In the genomic region with DNA sequence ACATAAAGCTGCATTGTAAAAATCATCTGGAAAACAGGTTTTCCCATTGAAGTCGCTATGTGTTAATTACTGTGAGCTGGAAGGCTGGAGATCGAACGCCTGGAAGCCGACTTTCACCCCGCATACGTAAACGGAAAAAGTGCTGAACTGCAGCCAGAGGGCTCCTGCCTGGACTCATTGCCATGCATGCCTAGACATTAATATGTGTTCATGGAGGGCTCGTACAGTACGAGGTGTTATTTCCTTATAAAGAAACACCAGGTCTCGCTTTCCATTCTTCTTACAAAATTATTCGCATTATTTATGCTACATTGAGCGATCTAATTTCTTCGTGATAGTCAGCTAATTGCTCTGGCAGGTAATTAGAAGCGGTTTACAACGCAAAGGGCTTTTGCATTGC, we compare ENCODE assay signal across 19 mouse cellular contexts. TPM values are rescaled to one million over a fixed set of nuclear protein-coding genes. Genes with fewer than 3 reads are reported as not detected.
DNase-seq lines count a peak whose midpoint lies in the region; ATAC-seq lines count a peak whose summit lies in the region.
"Had no signal": no experiment of that assay in that cellular context is flagged by ENCODE, and none has a peak within 500 bp of the region (broad histone marks: within the 10 kb centered on the region; RNA-seq: fewer than 3 reads in every experiment).

No protein-coding gene starts in this region.

- ATAC-seq in hindbrain, embryonic 12.5 days (ENCODE audit: low FRiP score), result no peak
- ATAC-seq in hindbrain, embryonic 13.5 days (ENCODE audit: low FRiP score), result no peak
- ATAC-seq in embryonic facial prominence, embryonic 14.5 days (ENCODE audit: low read depth), result 0 out of 2 replicates have a peak, but pooled peaks have one; percentile 39
- 0 out of 2 replicates have a peak, but pooled peaks have one; percentile 32 for ATAC-seq in neural tube, embryonic 13.5 days (ENCODE audit: low read depth)
- ATAC-seq in erythroblast, adult 5-6 weeks (replicated peaks; ENCODE audit: low FRiP score, poor library complexity, severe bottlenecking), result no peak

- peaks cover 71% of the 10 kb centered on the region for H3K27me3 ChIP-seq in hindbrain, embryonic 12.5 days
- peaks cover 92% of the 10 kb centered on the region for H3K27me3 ChIP-seq in hindbrain, embryonic 13.5 days
- peaks cover 96% of the 10 kb centered on the region for H3K27me3 ChIP-seq in embryonic facial prominence, embryonic 14.5 days (replicated peaks; ENCODE audit: control insufficient read depth, insufficient read depth, low read length)
- H3K27me3 ChIP-seq in neural tube, embryonic 13.5 days, result peaks cover 97% of the 10 kb centered on the region

- H3K9ac ChIP-seq in hindbrain, embryonic 12.5 days, result no peak overlapping the region
- no peak overlapping the region for H3K9ac ChIP-seq in hindbrain, embryonic 13.5 days
- H3K9ac ChIP-seq in embryonic facial prominence, embryonic 14.5 days (ENCODE audit: low read depth, low read length), result no peak overlapping the region
- H3K9ac ChIP-seq in neural tube, embryonic 13.5 days, result no peak overlapping the region
- H3K9ac ChIP-seq: embryonic facial prominence, embryonic 12.5 days; liver, embryonic 14.5 days; stomach, embryonic 15.5 days had no signal

- under 1% methylated on average over 15 of the region's 15 CpGs for WGBS in hindbrain, embryonic 12.5 days
- WGBS in hindbrain, embryonic 13.5 days, result under 1% methylated on average over 15 of the region's 15 CpGs
- WGBS in embryonic facial prominence, embryonic 14.5 days, result 1% methylated on average over 15 of the region's 15 CpGs
- WGBS in neural tube, embryonic 13.5 days, result 1% methylated on average over 15 of the region's 15 CpGs

- no peaks in the 10 kb centered on the region for H3K36me3 ChIP-seq in hindbrain, embryonic 12.5 days
- no peaks in the 10 kb centered on the region for H3K36me3 ChIP-seq in hindbrain, embryonic 13.5 days
- no peaks in the 10 kb centered on the region for H3K36me3 ChIP-seq in embryonic facial prominence, embryonic 14.5 days (ENCODE audit: control insufficient read depth, insufficient read depth, low read length)
- H3K36me3 ChIP-seq in neural tube, embryonic 13.5 days, result no peaks in the 10 kb centered on the region
- H3K36me3 ChIP-seq: embryonic facial prominence, embryonic 12.5 days; stomach, embryonic 15.5 days had no signal

- no peak overlapping the region for H3K27ac ChIP-seq in hindbrain, embryonic 12.5 days
- H3K27ac ChIP-seq in hindbrain, embryonic 13.5 days, result no peak overlapping the region
- no peak overlapping the region for H3K27ac ChIP-seq in embryonic facial prominence, embryonic 14.5 days (replicated peaks; ENCODE audit: low read depth, low read length)
- no peak overlapping the region for H3K27ac ChIP-seq in neural tube, embryonic 13.5 days (replicated peaks)
- H3K27ac ChIP-seq: embryonic facial prominence, embryonic 12.5 days; liver, embryonic 14.5 days; stomach, embryonic 15.5 days had no signal

- H3K9me3 ChIP-seq in hindbrain, embryonic 12.5 days (replicated peaks), result no peaks in the 10 kb centered on the region
- no peaks in the 10 kb centered on the region for H3K9me3 ChIP-seq in hindbrain, embryonic 13.5 days
- no peaks in the 10 kb centered on the region for H3K9me3 ChIP-seq in embryonic facial prominence, embryonic 14.5 days (ENCODE audit: control insufficient read depth, low read length)
- no peaks in the 10 kb centered on the region for H3K9me3 ChIP-seq in neural tube, embryonic 13.5 days
- H3K9me3 ChIP-seq: embryonic facial prominence, embryonic 12.5 days; stomach, embryonic 15.5 days had no signal

- peak overlapping the region; percentile 15 for H3K4me2 ChIP-seq in hindbrain, embryonic 12.5 days (replicated peaks)
- H3K4me2 ChIP-seq in hindbrain, embryonic 13.5 days, result no peak overlapping the region; the same call in 1 of the 2 replicates
- H3K4me2 ChIP-seq in embryonic facial prominence, embryonic 14.5 days (ENCODE audit: low read depth, low read length), result no peak overlapping the region
- peak overlapping the region; percentile 11; the same call in 1 of the 2 replicates for H3K4me2 ChIP-seq in neural tube, embryonic 13.5 days
- H3K4me2 ChIP-seq: embryonic facial prominence, embryonic 12.5 days; stomach, embryonic 15.5 days had no signal

- peak; percentile 69 for DNase-seq in embryonic facial prominence, embryonic 14.5 days (ENCODE audit: low spot score)
- peak; percentile 49 for DNase-seq in forelimb bud, embryonic 11.5 days (ENCODE audit: low read depth, low spot score)
- DNase-seq in layer of hippocampus, adult 9-10 months (ENCODE audit: low spot score), result no peak
- DNase-seq in thymus, postnatal 0 days (ENCODE audit: low spot score), result no peak
- DNase-seq: cerebellum, adult 8-10 months; lung, postnatal 14 days had no signal

- no peak overlapping the region for H3K4me3 ChIP-seq in hindbrain, embryonic 12.5 days
- H3K4me3 ChIP-seq in hindbrain, embryonic 13.5 days, result no peak overlapping the region
- no peak overlapping the region for H3K4me3 ChIP-seq in embryonic facial prominence, embryonic 14.5 days (ENCODE audit: low read depth, low read length)
- no peak overlapping the region for H3K4me3 ChIP-seq in neural tube, embryonic 13.5 days
- H3K4me3 ChIP-seq: embryonic facial prominence, embryonic 12.5 days; stomach, embryonic 15.5 days had no signal

- H3K4me1 ChIP-seq in hindbrain, embryonic 12.5 days, result peaks cover 9% of the 10 kb centered on the region
- H3K4me1 ChIP-seq in hindbrain, embryonic 13.5 days (replicated peaks), result peaks cover 20% of the 10 kb centered on the region
- H3K4me1 ChIP-seq in embryonic facial prominence, embryonic 14.5 days (ENCODE audit: control insufficient read depth, insufficient read depth, low read length), result peaks cover 4% of the 10 kb centered on the region; the same call in 1 of the 2 replicates
- H3K4me1 ChIP-seq in neural tube, embryonic 13.5 days (replicated peaks), result peaks cover 17% of the 10 kb centered on the region

RNA-seq across cellular contexts. Expression of gene Sp8, which starts 5.8 kb away (rescaled TPM):
- 7.1 and 8.8 TPM in 2 replicates for polyA plus RNA-seq in hindbrain, embryonic 12.5 days (2016; fragmentation: Nextera tagmentation; extraction: Ambion mirVana)
- 3.8 and 5.9 TPM in 2 replicates for polyA plus RNA-seq in hindbrain, embryonic 13.5 days (2015; fragmentation: Nextera tagmentation; extraction: Ambion mirVana)
- 1.9 and 3.5 TPM in 2 replicates for polyA plus RNA-seq in embryonic facial prominence, embryonic 14.5 days (2014; fragmentation: Nextera tagmentation; extraction: Ambion mirVana)
- 4.0 and 4.1 TPM in 2 replicates for polyA plus RNA-seq in neural tube, embryonic 13.5 days (2015; fragmentation: Nextera tagmentation; extraction: Ambion mirVana)
- not detected in 2 replicates for total RNA-seq in erythroblast, adult 5-6 weeks (2015; ENCODE audit: low replicate concordance)
- not detected in 2 replicates for total RNA-seq in erythroblast, adult 5-6 weeks (2017; ENCODE audit: low replicate concordance)
- polyA plus RNA-seq in thymus, postnatal 0 days (2015; fragmentation: Nextera tagmentation; extraction: Ambion mirVana), result 0.07 TPM in 1 of 2 replicates, not detected in the other
- total RNA-seq: adrenal gland, adult 18-20 months; granulocyte monocyte progenitor cell, adult 5-6 weeks; monocyte, adult 5-6 weeks had no signal
- polyA plus RNA-seq: heart, embryonic 14.5 days; kidney, embryonic 14.5 days; small intestine, adult 2 months; stomach, embryonic 15.5 days had no signal

Comparison
In these comparisons a context has a peak if more than half of its experiments do, and no peak if none do; other contexts are left out.
1. H3K4me2 ChIP-seq: peak in hindbrain, embryonic 12.5 days (single experiment) and neural tube, embryonic 13.5 days (single experiment); none in hindbrain, embryonic 13.5 days (single experiment) and embryonic facial prominence, embryonic 14.5 days (single experiment).
2. ATAC-seq: peak in embryonic facial prominence, embryonic 14.5 days (single experiment) and neural tube, embryonic 13.5 days (single experiment); none in hindbrain, embryonic 12.5 days (single experiment), hindbrain, embryonic 13.5 days (single experiment) and erythroblast, adult 5-6 weeks (single experiment).
3. DNase-seq: peak in embryonic facial prominence, embryonic 14.5 days (single experiment) and forelimb bud, embryonic 11.5 days (single experiment); none in layer of hippocampus, adult 9-10 months (single experiment) and thymus, postnatal 0 days (single experiment).